Mouse (Mus musculus): ENCODE results near the gene Hnrnpul2. TPM values are rescaled to one million over a fixed set of nuclear protein-coding genes. Genes with fewer than 3 reads are reported as not detected.

Gene Hnrnpul2
- total and polyA plus RNA-seq, 3 experiments = 39.4 to 174 (median 106) TPM

DNA sequence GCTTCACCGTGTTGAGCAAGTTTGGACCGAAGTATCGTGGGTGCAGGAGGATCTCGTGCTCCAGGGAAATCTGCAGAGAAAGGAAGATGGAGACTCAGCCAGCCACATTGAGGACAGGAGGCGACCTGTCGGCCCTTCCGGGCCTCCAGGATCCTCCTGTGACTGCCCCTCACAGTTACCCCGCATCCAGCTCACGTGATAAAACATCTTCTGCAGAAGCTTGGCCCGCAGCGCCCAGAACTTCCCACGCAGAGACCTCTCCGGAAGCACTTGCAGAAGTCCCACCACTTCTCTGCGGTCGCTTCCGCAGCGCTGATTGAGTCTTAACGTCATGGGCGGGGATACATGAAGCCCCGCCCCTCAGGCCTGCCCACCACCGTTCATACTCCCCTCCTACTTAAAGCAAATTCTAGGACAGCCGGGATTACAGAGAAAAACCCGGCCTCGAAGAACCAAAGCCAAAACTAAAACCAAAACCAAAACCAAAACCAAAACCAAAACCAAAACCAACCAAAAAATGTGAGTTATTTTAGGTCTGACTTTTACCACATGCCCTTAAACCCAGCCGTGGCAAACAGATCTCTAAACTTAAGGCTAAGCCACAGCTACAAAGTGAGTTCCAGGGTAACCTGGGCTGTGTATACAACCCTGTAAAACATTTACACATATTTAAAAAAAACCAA, 21.4 kb upstream of the Hnrnpul2 start, which contains the start of gene Polr2g (continued):
- peak; percentile 83 for TF ChIP-seq NELFE (IDR thresholded peaks at IDR 0.05; ENCODE audit: low read depth, low read length)
- TF ChIP-seq ZNF384 (IDR thresholded peaks at IDR 0.05; ENCODE audit: low read depth, low read length) = no peak
- no peak for TF ChIP-seq NRF1 (IDR thresholded peaks at IDR 0.05; ENCODE audit: insufficient read depth, low read depth, low read length, poor library complexity, severe bottlenecking)
- TF ChIP-seq MXI1 (IDR thresholded peaks at IDR 0.05; ENCODE audit: low read depth, low read length) = peak; percentile 89
- no peak for TF ChIP-seq USF2 (IDR thresholded peaks at IDR 0.05; ENCODE audit: borderline replicate concordance in 1 of 2, insufficient read depth in 1 of 2, low read depth in 1 of 2, low read length in 2 of 2)
- TF ChIP-seq RCOR1 (IDR thresholded peaks at IDR 0.05; ENCODE audit: low read depth, low read length) = peak; percentile 68
- no peak for TF ChIP-seq JUND (IDR thresholded peaks at IDR 0.05; ENCODE audit: low read depth, low read length)
- no peak for TF ChIP-seq CHD1 (IDR thresholded peaks at IDR 0.05; ENCODE audit: low read depth, low read length)
- no peak for TF ChIP-seq MAZ (IDR thresholded peaks at IDR 0.05; ENCODE audit: low read depth, low read length)
- TF ChIP-seq GATA1 (IDR thresholded peaks at IDR 0.05; ENCODE audit: low read depth, low read length) = no peak
- peak; percentile 68; the same call in 1 of the 2 replicates for TF ChIP-seq POLR2AphosphoS2 (IDR thresholded peaks at IDR 0.05; ENCODE audit: low read length)
- TF ChIP-seq TCF12 (IDR thresholded peaks at IDR 0.05; ENCODE audit: low read depth, low read length) = peak; percentile 75
- no peak for TF ChIP-seq E2F4 (IDR thresholded peaks at IDR 0.05; ENCODE audit: borderline replicate concordance, low read depth, low read length)
- TF ChIP-seq BHLHE40 (IDR thresholded peaks at IDR 0.05; ENCODE audit: borderline replicate concordance, low read depth, low read length) = peak; percentile 87
- TF ChIP-seq SMC3 (IDR thresholded peaks at IDR 0.05; ENCODE audit: low read depth, low read length) = no peak
- TF ChIP-seq MAFK (IDR thresholded peaks at IDR 0.05; ENCODE audit: borderline replicate concordance, low read depth, low read length) = no peak
- TF ChIP-seq ELF1 (IDR thresholded peaks at IDR 0.05; ENCODE audit: low read depth, low read length) = peak; percentile 83
- TF ChIP-seq GABPA (IDR thresholded peaks at IDR 0.05; ENCODE audit: low read depth, low read length) = no peak

DNA sequence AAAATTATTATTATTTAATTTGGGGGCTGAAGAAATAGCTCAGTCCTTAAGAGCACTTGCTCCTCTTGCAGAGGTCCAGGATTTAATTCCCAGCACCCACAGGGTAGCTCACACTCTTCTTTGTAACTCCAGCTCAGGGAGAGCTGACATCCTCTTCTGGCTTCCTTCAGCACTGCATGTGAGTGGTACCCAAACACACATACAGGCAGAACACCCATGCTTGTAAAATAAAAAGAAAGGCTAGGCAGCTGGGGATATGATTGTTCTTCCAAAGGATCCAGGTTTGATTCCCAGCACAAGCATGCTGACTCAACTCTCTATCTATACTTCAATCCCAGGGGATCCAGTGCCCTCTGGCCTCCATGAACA, 20.9 kb upstream of the Hnrnpul2 start:
- DNase-seq (ENCODE audit: low read depth, low spot score) = peak; percentile 57

More for the DNA sequence above, 20.9 kb upstream of the Hnrnpul2 start:
- H3K4me1 ChIP-seq (ENCODE audit: control insufficient read depth in 1 of 2, insufficient read depth in 2 of 2, low read length in 2 of 2) = peaks cover 4 to 23% of the 10 kb centered on the region in 2 experiments
- H3K79me2 ChIP-seq (ENCODE audit: control insufficient read depth, insufficient read depth, low read length, poor library complexity) = peaks cover 22% of the 10 kb centered on the region
- H3K9ac ChIP-seq (ENCODE audit: control insufficient read depth, low read depth, low read length, poor library complexity, severe bottlenecking) = peak overlapping the region; percentile 65
- peaks cover 3 to 18% of the 10 kb centered on the region in 2 experiments for H3K36me3 ChIP-seq (ENCODE audit: control insufficient read depth in 1 of 2, insufficient read depth in 2 of 2, low read length in 2 of 2)
- no peak overlapping the region for H3K27ac ChIP-seq (ENCODE audit: control insufficient read depth, low read depth, low read length)
- TF ChIP-seq ZNF384 (IDR thresholded peaks at IDR 0.05; ENCODE audit: low read depth, low read length) (no peak), POLR2AphosphoS5 (IDR thresholded peaks at IDR 0.05; ENCODE audit: borderline replicate concordance, low read depth, low read length) (no peak), TBP (IDR thresholded peaks at IDR 0.05; ENCODE audit: low read depth, low read length) (no peak), MXI1 (IDR thresholded peaks at IDR 0.05; ENCODE audit: low read depth, low read length) (no peak), BHLHE40 (IDR thresholded peaks at IDR 0.05; ENCODE audit: borderline replicate concordance, low read depth, low read length) (no peak), MYB (IDR thresholded peaks at IDR 0.05; ENCODE audit: low read depth, low read length) (no peak), MYC (IDR thresholded peaks at IDR 0.05; ENCODE audit: low read depth, low read length) (no peak), SMC3 (IDR thresholded peaks at IDR 0.05; ENCODE audit: low read depth, low read length) (no peak), ETS1 (IDR thresholded peaks at IDR 0.05; ENCODE audit: low read depth, low read length) (no peak), TCF12 (IDR thresholded peaks at IDR 0.05; ENCODE audit: low read depth, low read length) (no peak)
- H3K4me3 ChIP-seq (ENCODE audit: control insufficient read depth in 1 of 2, insufficient read depth in 1 of 2, low read depth in 2 of 2, low read length in 2 of 2) = peak overlapping the region; percentile 69 to 95
- no peaks in the 10 kb centered on the region for H3K27me3 ChIP-seq (ENCODE audit: control insufficient read depth in 1 of 2, insufficient read depth in 2 of 2, low read length in 2 of 2)
- no peaks in the 10 kb centered on the region for H3K9me3 ChIP-seq (replicated peaks; ENCODE audit: insufficient read depth, low read length)
